Mouse (Mus musculus) hindbrain, embryonic 13.5 days (tissue): ENCODE measurements around the gene St6galnac3. TPM values are rescaled to one million over a fixed set of nuclear protein-coding genes. Genes with fewer than 3 reads are reported as not detected.

ENCODE experiments used
- ATAC-seq: fragments of 200-750 bp; cut with Nextera tagmentation; 2 replicates; pipeline ENCODE4 v1.8.0; 2017; ENCODE audit warnings: moderate TSS enrichment; ENCODE audit not compliant: low FRiP score
- H3K27ac ChIP-seq: fragments of 300-500 bp; sonication (generic); 2 replicates; pipeline ENCODE4 v1.5.1; 2015; ENCODE audit warnings: inconsistent platforms, mild to moderate bottlenecking, moderate library complexity
- H3K27me3 ChIP-seq: fragments of 300-500 bp; sonication (generic); 2 replicates; pipeline ENCODE4 v1.6.1; 2015; ENCODE audit warnings: mild to moderate bottlenecking, inconsistent platforms
- H3K36me3 ChIP-seq: fragments of 300-500 bp; sonication (generic); 2 replicates; pipeline ENCODE4 v1.6.1; 2015; ENCODE audit warnings: mild to moderate bottlenecking, inconsistent platforms
- H3K4me1 ChIP-seq: fragments of 300-500 bp; sonication (generic); replicated peaks from 2 replicates; pipeline ENCODE4 v1.6.1; 2015; ENCODE audit warnings: inconsistent platforms
- H3K4me2 ChIP-seq: fragments of 300-500 bp; sonication (generic); 2 replicates; pipeline ENCODE4 v1.6.1; 2015; ENCODE audit warnings: inconsistent platforms, mild to moderate bottlenecking, moderate library complexity
- H3K4me3 ChIP-seq: fragments of 300-500 bp; sonication (generic); 2 replicates; pipeline ENCODE4 v1.5.1; 2015; ENCODE audit warnings: mild to moderate bottlenecking, inconsistent platforms
- H3K9ac ChIP-seq: fragments of 300-500 bp; sonication (generic); 2 replicates; pipeline ENCODE4 v1.6.1; 2015; ENCODE audit warnings: mild to moderate bottlenecking, inconsistent platforms
- H3K9me3 ChIP-seq: fragments of 300-500 bp; sonication (generic); 2 replicates; pipeline ENCODE4 v1.6.1; 2016; ENCODE audit warnings: inconsistent platforms
- WGBS: fragments of 180-500 bp; shearing (Covaris S2); methylation state at CpG from one replicate; pipeline ENCODE4 v1.1.7; 2015; 5-methylcytosine and 5-hydroxymethylcytosine counted together
- polyA plus RNA-seq: library from polyadenylated mRNA; unstranded; fragments of >200 nt; fragmentation: Nextera tagmentation; extraction: Ambion mirVana; gene quantifications from 2 replicates; pipeline ENCODE4 v1.2.1, GENCODE M21; 2015

The St6galnac3 gene
- polyA plus RNA-seq, 1 experiment from 2014 or later, result 30.3 TPM

DNA sequence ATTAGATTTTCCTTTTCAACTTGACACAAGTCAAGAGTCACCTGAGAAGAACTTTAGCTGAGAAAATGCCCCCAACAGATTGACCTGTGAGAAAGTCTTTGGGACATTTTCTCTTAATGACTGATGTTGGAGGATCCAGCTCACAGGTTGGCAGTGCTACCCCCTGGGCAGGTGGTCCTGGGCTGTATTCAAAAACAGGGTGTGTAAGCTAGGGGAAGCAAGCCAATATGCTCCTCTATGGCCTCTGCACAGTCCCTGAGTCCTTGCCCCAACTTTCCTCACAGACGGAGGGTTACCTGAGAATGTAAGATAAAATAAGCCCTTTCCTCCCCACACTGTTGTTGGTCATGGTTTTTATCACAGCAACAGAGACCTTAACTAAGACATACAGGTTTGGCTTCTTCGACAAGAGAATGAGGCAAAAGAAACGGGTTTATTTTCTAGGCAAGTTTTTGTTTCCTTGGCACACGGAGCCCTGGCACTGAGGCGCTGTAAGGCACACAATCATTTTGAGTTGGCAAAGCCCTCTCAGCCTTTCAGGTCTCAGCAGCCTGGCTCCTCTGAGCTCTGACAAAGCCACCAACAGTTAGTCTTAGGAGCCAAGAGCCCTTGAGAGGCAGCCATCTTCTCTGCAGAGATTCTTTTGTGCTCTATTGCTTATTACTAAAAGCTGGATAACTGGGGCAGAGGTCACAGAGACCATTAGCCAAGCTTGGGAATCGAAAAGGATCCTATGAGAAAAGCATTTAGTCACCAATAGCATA is 292.7 kb downstream of the St6galnac3 start:
- peaks cover 34% of the 10 kb centered on the region for H3K4me1 ChIP-seq
- no peak for ATAC-seq

DNA sequence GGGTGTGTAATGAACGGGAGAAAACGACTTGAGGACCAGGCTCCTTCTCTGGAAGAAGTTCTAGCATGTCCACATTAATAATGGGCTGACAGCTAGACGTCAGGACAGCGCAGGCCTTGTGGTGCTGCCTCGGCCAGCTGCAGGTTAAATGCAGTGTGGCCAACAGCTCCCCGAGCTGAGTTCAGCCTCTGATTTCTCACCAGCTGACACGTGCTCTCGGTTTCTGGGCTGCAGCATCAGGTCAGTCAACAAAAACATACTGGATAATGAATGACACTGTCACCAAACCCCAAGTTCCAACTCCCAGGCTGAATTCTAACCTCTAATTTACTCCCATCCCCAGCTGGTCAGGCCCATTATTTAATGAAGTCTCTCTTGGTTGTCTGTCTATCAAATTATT is 295.1 kb downstream of the St6galnac3 start:
- WGBS, result 27% methylated on average over 8 of the region's 8 CpGs
- Histone ChIP-seq H3K27me3 (no peaks in the 10 kb centered on the region), H3K4me2 (no peak overlapping the region), H3K4me3 (no peak overlapping the region), H3K36me3 (no peaks in the 10 kb centered on the region), H3K4me1 (peaks cover 19% of the 10 kb centered on the region), H3K27ac (no peak overlapping the region), H3K9ac (no peak overlapping the region), H3K9me3 (no peaks in the 10 kb centered on the region)
- ATAC-seq, result no peak

More for the DNA sequence above, 292.7 kb downstream of the St6galnac3 start:
- peak overlapping the region; percentile 20; the same call in 1 of the 2 replicates for H3K27ac ChIP-seq
- no peak overlapping the region for H3K4me3 ChIP-seq
- no peak overlapping the region for H3K4me2 ChIP-seq
- no peaks in the 10 kb centered on the region for H3K36me3 ChIP-seq
- H3K27me3 ChIP-seq, result no peaks in the 10 kb centered on the region
- 81% methylated on average over 6 of the region's 6 CpGs for WGBS
- no peaks in the 10 kb centered on the region for H3K9me3 ChIP-seq
- H3K9ac ChIP-seq, result no peak overlapping the region

DNA sequence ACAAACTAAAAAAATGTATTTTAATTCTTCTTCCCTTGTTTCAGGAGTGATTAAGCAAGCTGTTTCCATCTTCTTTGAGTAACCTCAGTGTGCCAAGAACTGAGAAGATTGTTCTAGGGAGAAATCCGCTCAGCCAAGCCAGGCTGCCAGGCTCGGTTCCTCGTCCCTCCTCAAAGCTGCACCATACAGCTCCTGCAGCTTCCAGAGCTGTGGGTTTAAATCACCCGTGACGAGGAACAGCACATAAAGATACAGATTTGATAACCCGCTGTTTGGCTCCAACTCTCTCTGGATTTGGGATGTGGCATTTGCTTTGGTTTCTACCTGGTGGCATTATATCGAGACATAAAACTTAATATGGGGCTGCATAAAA is 303.1 kb downstream of the St6galnac3 start:
- no peak for ATAC-seq
- no peak overlapping the region for H3K4me3 ChIP-seq
- H3K27ac ChIP-seq, result peak overlapping the region; percentile 27

DNA sequence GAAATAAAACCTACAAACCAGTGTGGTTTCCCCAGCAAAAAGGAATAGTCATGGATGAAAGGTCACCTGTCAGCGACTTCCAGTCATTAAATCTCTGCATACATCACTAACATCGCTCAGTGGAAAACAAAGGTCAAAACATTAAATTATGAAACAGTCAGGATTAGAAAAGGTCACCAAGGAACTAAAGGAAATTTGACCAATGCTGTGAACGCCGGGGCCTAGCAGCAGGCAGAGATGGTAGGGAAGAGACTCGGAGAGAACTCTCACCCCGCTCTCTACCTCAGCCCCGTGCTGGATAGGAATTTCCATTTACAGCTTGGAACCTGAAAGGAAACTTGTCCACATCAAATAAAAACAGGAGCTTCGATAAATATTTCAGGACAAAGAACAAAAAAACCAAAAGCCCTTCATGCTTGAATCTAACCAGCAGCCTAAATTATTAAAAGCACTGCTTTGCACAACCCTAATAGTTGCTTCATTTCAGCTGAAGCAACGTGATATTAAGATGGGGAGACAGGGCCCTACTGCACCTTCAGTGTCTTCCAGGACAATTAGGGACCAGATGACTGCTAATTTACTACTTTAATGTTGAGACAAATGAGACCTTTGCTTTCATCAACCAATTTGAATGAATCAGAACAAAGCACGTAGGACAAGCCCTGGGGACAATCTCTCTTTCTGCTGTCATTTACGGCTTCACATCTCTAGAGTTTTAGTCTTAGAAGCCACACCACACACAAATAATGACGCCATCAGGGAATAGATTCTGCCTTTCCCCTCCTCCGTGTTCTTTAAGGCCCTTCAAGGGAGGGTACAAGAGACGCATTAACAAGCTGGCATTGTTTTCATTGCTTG is 303.7 kb downstream of the St6galnac3 start:
- no peaks in the 10 kb centered on the region for H3K36me3 ChIP-seq
- peaks cover 27% of the 10 kb centered on the region for H3K4me1 ChIP-seq
- 51% methylated on average over 14 of the region's 14 CpGs for WGBS
- peak overlapping the region; percentile 27; the same call in 1 of the 2 replicates for H3K27ac ChIP-seq
- no peaks in the 10 kb centered on the region for H3K9me3 ChIP-seq
- no peak overlapping the region for H3K4me2 ChIP-seq
- no peak for ATAC-seq
- H3K27me3 ChIP-seq, result no peaks in the 10 kb centered on the region
- H3K9ac ChIP-seq, result no peak overlapping the region
- no peak overlapping the region for H3K4me3 ChIP-seq

More for the DNA sequence above, 303.1 kb downstream of the St6galnac3 start:
- no peak overlapping the region for H3K9ac ChIP-seq
- H3K9me3 ChIP-seq, result no peaks in the 10 kb centered on the region
- H3K4me2 ChIP-seq, result no peak overlapping the region
- H3K27me3 ChIP-seq, result no peaks in the 10 kb centered on the region
- H3K36me3 ChIP-seq, result no peaks in the 10 kb centered on the region
- 56% methylated on average over 7 of the region's 7 CpGs for WGBS
- H3K4me1 ChIP-seq, result peaks cover 27% of the 10 kb centered on the region

DNA sequence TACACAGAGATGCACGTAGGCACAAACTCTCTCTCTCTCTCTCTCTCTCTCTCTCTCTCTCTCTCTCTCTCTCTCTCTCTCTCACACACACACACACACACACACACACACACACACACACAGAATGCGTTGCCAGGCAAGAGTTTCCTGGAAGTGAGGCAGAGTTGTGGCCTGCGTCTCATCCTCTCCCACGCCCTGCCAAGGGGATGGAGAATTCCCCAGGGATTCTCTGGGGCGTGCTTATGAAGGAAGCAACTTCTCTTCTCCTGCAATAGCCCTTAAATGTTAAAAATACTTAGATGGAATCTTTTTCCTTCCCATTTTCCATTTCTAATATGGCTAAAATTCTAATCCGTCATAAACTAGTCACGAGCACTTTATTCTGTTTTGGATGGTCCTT is 305.6 kb downstream of the St6galnac3 start:
- H3K27ac ChIP-seq, result no peak overlapping the region
- no peaks in the 10 kb centered on the region for H3K27me3 ChIP-seq
- no peak overlapping the region for H3K4me2 ChIP-seq
- no peak for ATAC-seq
- no peaks in the 10 kb centered on the region for H3K36me3 ChIP-seq
- H3K4me3 ChIP-seq, result no peak overlapping the region
- H3K4me1 ChIP-seq, result peaks cover 27% of the 10 kb centered on the region
- H3K9ac ChIP-seq, result no peak overlapping the region
- no peaks in the 10 kb centered on the region for H3K9me3 ChIP-seq
- WGBS, result 79% methylated on average over 7 of the region's 7 CpGs

DNA sequence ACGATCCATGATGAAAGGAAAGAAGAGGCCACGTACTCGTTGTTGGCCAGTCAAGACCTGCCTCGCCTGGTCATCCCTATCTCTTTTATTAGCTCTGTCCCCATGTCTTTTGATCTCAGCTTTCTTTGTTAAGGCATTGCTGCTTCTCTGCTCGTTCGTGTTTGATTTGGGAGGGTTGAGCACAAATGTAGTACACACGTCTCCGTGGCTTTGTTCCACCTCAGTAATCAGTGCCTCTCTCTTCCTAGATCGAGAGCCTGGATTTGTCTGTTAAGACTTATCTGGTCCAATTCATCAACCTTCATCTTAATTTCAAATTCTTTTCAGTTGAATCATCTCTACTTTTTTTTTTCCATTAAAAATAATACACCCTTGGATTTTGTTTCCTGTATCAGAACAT is 308.0 kb downstream of the St6galnac3 start:
- Histone ChIP-seq H3K9ac (no peak overlapping the region), H3K4me2 (no peak overlapping the region), H3K9me3 (no peaks in the 10 kb centered on the region), H3K4me3 (no peak overlapping the region), H3K4me1 (peaks cover 18% of the 10 kb centered on the region), H3K27ac (no peak overlapping the region), H3K27me3 (no peaks in the 10 kb centered on the region), H3K36me3 (no peaks in the 10 kb centered on the region)
- ATAC-seq, result no peak
- WGBS, result 65% methylated on average over 9 of the region's 9 CpGs

DNA sequence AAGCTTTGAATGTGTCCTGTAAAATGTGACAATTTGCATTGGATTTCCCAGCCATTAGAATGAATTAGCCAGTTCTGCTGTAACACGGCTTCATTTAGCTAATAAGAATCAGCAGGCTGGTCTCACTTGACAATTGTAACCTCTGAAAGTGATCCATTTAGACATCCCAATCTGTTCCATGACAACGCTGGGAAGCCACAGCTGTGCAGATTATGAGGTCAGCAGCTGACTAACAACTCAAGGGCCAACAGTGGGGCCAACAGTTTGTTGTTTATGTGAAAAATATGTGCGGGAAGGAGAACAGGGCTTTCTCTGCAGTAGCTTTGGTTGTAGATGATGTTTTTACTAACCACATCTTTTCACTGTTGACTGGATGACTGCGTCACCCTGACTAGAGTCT is 308.6 kb downstream of the St6galnac3 start:
- ATAC-seq, result no peak
- peaks cover 12% of the 10 kb centered on the region for H3K4me1 ChIP-seq

DNA sequence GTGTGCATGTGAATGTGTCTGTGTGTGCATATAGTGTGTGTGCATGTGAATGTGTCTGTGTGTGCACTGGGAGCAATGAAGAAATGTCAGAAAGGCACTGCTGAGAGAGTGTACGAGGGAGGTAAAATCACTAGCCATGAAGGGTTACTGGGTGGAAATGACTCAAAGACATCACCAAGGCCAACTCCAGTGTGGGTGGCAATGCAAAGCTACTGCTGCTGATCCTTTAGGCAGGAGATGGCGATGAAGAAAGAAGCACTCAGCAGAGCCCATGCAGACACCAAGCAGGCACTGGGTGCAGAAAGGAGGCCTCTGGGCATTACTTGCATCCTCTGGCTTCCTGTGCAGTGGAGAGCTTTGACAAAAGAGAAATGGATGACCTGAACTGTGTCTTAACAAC is 310.8 kb downstream of the St6galnac3 start:
- Histone ChIP-seq H3K27ac (no peak overlapping the region), H3K4me2 (no peak overlapping the region), H3K9ac (no peak overlapping the region), H3K36me3 (no peaks in the 10 kb centered on the region), H3K4me1 (peaks cover 7% of the 10 kb centered on the region), H3K4me3 (no peak overlapping the region), H3K27me3 (no peaks in the 10 kb centered on the region), H3K9me3 (no peaks in the 10 kb centered on the region)
- 89% methylated on average over 2 of the region's 2 CpGs for WGBS
- no peak for ATAC-seq

More for the DNA sequence above, 308.6 kb downstream of the St6galnac3 start:
- Histone ChIP-seq H3K27ac (no peak overlapping the region), H3K9ac (no peak overlapping the region), H3K36me3 (no peaks in the 10 kb centered on the region), H3K4me3 (no peak overlapping the region), H3K9me3 (no peaks in the 10 kb centered on the region), H3K4me2 (no peak overlapping the region), H3K27me3 (no peaks in the 10 kb centered on the region)
- WGBS, result 70% methylated on average over 4 of the region's 4 CpGs

DNA sequence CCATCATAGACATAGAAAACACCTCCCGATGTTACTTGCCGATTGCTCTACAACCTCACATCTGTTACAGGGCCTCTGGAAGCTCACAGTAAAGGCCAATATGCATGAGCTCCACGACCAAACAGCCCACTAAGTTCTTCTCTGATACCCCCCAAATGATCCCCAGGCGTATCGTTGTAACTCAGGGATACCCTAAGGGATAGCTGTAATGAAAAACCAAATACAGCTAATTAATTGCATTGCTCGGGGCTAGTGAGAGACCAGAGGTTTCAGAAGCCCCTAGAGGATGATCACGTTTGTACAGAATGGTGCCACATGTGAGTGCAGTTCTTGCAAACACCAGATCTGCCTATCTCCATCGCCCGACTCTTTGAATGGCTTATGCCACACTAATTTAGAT is 315.7 kb downstream of the St6galnac3 start:
- 44% methylated on average over 9 of the region's 9 CpGs for WGBS
- Histone ChIP-seq H3K4me3 (no peak overlapping the region), H3K27me3 (no peaks in the 10 kb centered on the region), H3K36me3 (no peaks in the 10 kb centered on the region), H3K4me1 (peaks cover 22% of the 10 kb centered on the region), H3K9ac (no peak overlapping the region), H3K27ac (no peak overlapping the region), H3K4me2 (no peak overlapping the region), H3K9me3 (no peaks in the 10 kb centered on the region)
- peak; percentile 36; the same call in 1 of the 2 replicates for ATAC-seq

DNA sequence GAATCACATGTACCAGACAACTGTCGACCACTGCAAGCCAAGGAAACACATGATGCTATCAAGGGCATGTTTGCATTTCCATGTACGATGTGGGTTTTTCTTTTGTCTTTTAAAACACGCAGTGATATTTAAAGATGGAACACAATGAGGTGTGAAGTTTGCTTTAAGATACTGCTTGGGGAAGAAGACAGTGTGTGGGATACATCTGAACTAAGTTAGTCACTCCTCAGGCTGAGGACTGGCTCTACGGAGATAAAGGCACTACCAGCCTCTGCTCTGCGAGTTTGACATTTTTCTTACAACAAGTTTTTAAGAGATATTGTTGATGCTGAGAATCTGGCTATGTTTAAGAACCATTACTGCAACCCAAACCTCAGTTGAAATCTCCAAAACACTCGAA is 316.6 kb downstream of the St6galnac3 start:
- Histone ChIP-seq H3K36me3 (no peaks in the 10 kb centered on the region), H3K4me1 (peaks cover 22% of the 10 kb centered on the region), H3K4me3 (no peak overlapping the region), H3K4me2 (no peak overlapping the region), H3K27ac (no peak overlapping the region), H3K9ac (no peak overlapping the region), H3K9me3 (no peaks in the 10 kb centered on the region), H3K27me3 (no peaks in the 10 kb centered on the region)
- ATAC-seq, result no peak
- WGBS, result 94% methylated on average over 6 of the region's 6 CpGs

DNA sequence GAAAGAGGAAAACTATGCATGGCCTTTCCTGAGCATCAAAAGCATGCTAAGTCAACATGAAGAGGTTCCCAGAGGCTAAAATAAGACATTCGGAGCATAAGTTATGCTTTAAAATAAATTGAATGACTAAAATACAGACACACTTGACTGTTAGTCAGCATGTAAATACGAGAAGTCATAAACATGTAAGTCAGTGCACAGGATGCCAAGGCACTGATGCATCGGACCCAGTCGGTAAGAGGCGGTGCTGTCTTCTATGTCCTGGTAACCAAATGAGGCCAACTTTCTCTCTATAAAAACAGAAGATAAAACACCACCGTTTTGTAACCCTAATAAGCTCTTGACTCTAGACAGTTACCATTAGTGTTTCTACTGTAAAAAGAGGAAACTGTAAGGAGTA is 317.3 kb downstream of the St6galnac3 start:
- H3K27me3 ChIP-seq, result no peaks in the 10 kb centered on the region
- WGBS, result 94% methylated on average over 6 of the region's 6 CpGs
- H3K36me3 ChIP-seq, result no peaks in the 10 kb centered on the region
- H3K4me2 ChIP-seq, result no peak overlapping the region
- H3K4me1 ChIP-seq, result peaks cover 22% of the 10 kb centered on the region
- H3K4me3 ChIP-seq, result no peak overlapping the region
- H3K27ac ChIP-seq, result no peak overlapping the region
- ATAC-seq, result no peak
- H3K9me3 ChIP-seq, result no peaks in the 10 kb centered on the region
- no peak overlapping the region for H3K9ac ChIP-seq

DNA sequence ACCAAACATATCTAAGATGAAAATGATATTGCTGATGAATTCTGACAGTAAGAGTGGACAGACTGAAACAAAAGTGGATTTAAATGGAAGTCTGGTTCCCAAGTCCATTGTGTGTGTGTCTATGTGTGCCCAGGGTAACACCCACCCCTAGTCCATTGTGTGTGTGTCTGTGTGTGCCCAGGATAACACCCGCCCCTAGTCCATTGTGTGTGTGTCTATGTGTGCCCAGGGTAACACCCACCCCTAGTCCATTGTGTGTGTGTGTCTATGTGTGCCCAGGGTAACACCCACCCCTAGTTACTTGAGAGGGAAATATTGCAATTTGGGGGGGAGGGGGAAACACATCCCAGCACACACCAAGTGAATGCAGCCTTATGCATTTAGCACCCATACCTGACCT is 318.1 kb downstream of the St6galnac3 start:
- ATAC-seq, result no peak
- 94% methylated on average over 1 of the region's 1 CpGs for WGBS
- H3K4me2 ChIP-seq, result no peak overlapping the region
- H3K9ac ChIP-seq, result no peak overlapping the region
- no peaks in the 10 kb centered on the region for H3K27me3 ChIP-seq
- H3K4me1 ChIP-seq, result peaks cover 22% of the 10 kb centered on the region
- H3K9me3 ChIP-seq, result no peaks in the 10 kb centered on the region
- H3K36me3 ChIP-seq, result no peaks in the 10 kb centered on the region
- no peak overlapping the region for H3K27ac ChIP-seq
- no peak overlapping the region for H3K4me3 ChIP-seq
